ENCODE assay signal across 7 mouse cellular contexts in genomic region chr2:25224492-25224765, GRCm38 (mm10). TPM values are rescaled to one million over a fixed set of nuclear protein-coding genes. Genes with fewer than 3 reads are reported as not detected.
DNase-seq lines count a peak whose midpoint lies in the region; ATAC-seq and TF ChIP-seq lines count a peak whose summit lies in the region.

Gene Tubb4b (minus strand): TSS chr2:25224702.

- peak within 1 kb of the TSS; percentile 96 for H3K27ac ChIP-seq in limb, embryonic 12.5 days
- peak within 1 kb of the TSS; percentile 97 for H3K27ac ChIP-seq in olfactory bulb, adult 2 months (ENCODE audit: insufficient read depth, low read depth, low read length)

- H3K27me3 ChIP-seq in limb, embryonic 12.5 days: 0 out of 2 replicates have a peak, but pooled peaks cover 2% of the 10 kb centered on the region

- peak within 1 kb of the TSS; percentile 80 for H3K9ac ChIP-seq in limb, embryonic 12.5 days (replicated peaks)

- H3K9me3 ChIP-seq in limb, embryonic 12.5 days: no peaks in the 10 kb centered on the region

- no peak for TF ChIP-seq CTCF in olfactory bulb, adult 2 months (IDR thresholded peaks at IDR 0.05; ENCODE audit: insufficient read depth, low read depth, low read length)

- 0% methylated on average over 17 of the region's 17 CpGs for WGBS in limb, embryonic 12.5 days
- WGBS in olfactory bulb, adult 2 months: 1% methylated on average over 17 of the region's 17 CpGs

- TF ChIP-seq POLR2A in olfactory bulb, adult 2 months (IDR thresholded peaks at IDR 0.05; ENCODE audit: insufficient read depth, low read depth, low read length): peak; percentile 99

- intact Hi-C loops in heart, postnatal 14 days (cut with DNase I): no loop called here

- ATAC-seq in erythroblast, adult 5-6 weeks (replicated peaks; ENCODE audit: low FRiP score, poor library complexity, severe bottlenecking): no peak
- no peak for ATAC-seq in limb, embryonic 12.5 days (ENCODE audit: insufficient number of reproducible peaks, insufficient read depth, low FRiP score, low TSS enrichment, low read depth)

- H3K4me2 ChIP-seq in limb, embryonic 12.5 days: peak within 1 kb of the TSS; percentile 92

- peak; percentile 91 for DNase-seq in thymus, postnatal 4 days
- no peak for DNase-seq in thymus, postnatal 25 days
- DNase-seq in heart, postnatal 14 days: no peak
- no peak for DNase-seq in cerebellum, postnatal 36 days

- H3K36me3 ChIP-seq in limb, embryonic 12.5 days: peaks cover 21% of the 10 kb centered on the region

- H3K4me3 ChIP-seq in limb, embryonic 12.5 days (replicated peaks): peak within 1 kb of the TSS; percentile 87
- H3K4me3 ChIP-seq in olfactory bulb, adult 2 months (ENCODE audit: insufficient read depth, low read depth, low read length): peak within 1 kb of the TSS; percentile 90

- peaks cover 15% of the 10 kb centered on the region for H3K4me1 ChIP-seq in limb, embryonic 12.5 days (replicated peaks)
- H3K4me1 ChIP-seq in olfactory bulb, adult 2 months (ENCODE audit: control insufficient read depth, insufficient read depth, low read length): peaks cover 5% of the 10 kb centered on the region

RNA-seq across cellular contexts. Expression of gene Tubb4b, which starts in this region (rescaled TPM):
- total RNA-seq in erythroblast, adult 5-6 weeks (2015; ENCODE audit: low replicate concordance): 161 and 203 TPM in 2 replicates
- 205 and 234 TPM in 2 replicates for total RNA-seq in erythroblast, adult 5-6 weeks (2017; ENCODE audit: low replicate concordance)
- 100 to 1,000 TPM; 205 to 231 TPM for total RNA-seq in heart, postnatal 14 days (2021)
- polyA plus RNA-seq in limb, embryonic 12.5 days (2016; fragmentation: Nextera tagmentation; extraction: Ambion mirVana): 481 and 489 TPM in 2 replicates
- 193 TPM in 1 of 2 replicates, not detected in the other for polyA plus RNA-seq in olfactory bulb, adult 2 months (2012; ENCODE audit: insufficient read depth, insufficient read length, low replicate concordance, missing spikeins)
